Mouse (Mus musculus): ENCODE data around the gene Olfr814. TPM values are rescaled to one million over a fixed set of nuclear protein-coding genes. Genes with fewer than 3 reads are reported as not detected.

Olfr814 gene
- polyA plus RNA-seq, 1 experiment from 2014 or later = not detected

Other genes starting within 250 kb of the Olfr814 start
- not detected in 2 replicates for gene Olfr799, start 242.4 kb downstream of the Olfr814 start, polyA plus RNA-seq (2014; fragmentation: Nextera tagmentation; extraction: Ambion mirVana)
- not detected in 2 replicates for gene Olfr800, start 222.2 kb downstream of the Olfr814 start, polyA plus RNA-seq (2014; fragmentation: Nextera tagmentation; extraction: Ambion mirVana)
- not detected in 2 replicates for gene Olfr801, start 206.0 kb downstream of the Olfr814 start, polyA plus RNA-seq (2014; fragmentation: Nextera tagmentation; extraction: Ambion mirVana)
- gene Olfr802, start 191.7 kb downstream of the Olfr814 start, polyA plus RNA-seq (2014; fragmentation: Nextera tagmentation; extraction: Ambion mirVana) = 0.05 TPM in 1 of 2 replicates, not detected in the other
- gene Olfr803, start 185.6 kb downstream of the Olfr814 start, polyA plus RNA-seq (2014; fragmentation: Nextera tagmentation; extraction: Ambion mirVana) = not detected in 2 replicates
- not detected in 2 replicates for gene Olfr804, start 176.6 kb downstream of the Olfr814 start, polyA plus RNA-seq (2014; fragmentation: Nextera tagmentation; extraction: Ambion mirVana)
- not detected in 2 replicates for gene Olfr805, start 150.5 kb downstream of the Olfr814 start, polyA plus RNA-seq (2014; fragmentation: Nextera tagmentation; extraction: Ambion mirVana)
- not detected in 2 replicates for gene Olfr806, start 137.9 kb downstream of the Olfr814 start, polyA plus RNA-seq (2014; fragmentation: Nextera tagmentation; extraction: Ambion mirVana)
- not detected in 2 replicates for gene Olfr807, start 122.1 kb downstream of the Olfr814 start, polyA plus RNA-seq (2014; fragmentation: Nextera tagmentation; extraction: Ambion mirVana)
- not detected in 2 replicates for gene Olfr808, start 114.4 kb downstream of the Olfr814 start, polyA plus RNA-seq (2014; fragmentation: Nextera tagmentation; extraction: Ambion mirVana)
- gene Olfr809, start 105.2 kb downstream of the Olfr814 start, polyA plus RNA-seq (2014; fragmentation: Nextera tagmentation; extraction: Ambion mirVana) = not detected in 2 replicates
- gene Olfr810, start 84.9 kb downstream of the Olfr814 start, polyA plus RNA-seq (2014; fragmentation: Nextera tagmentation; extraction: Ambion mirVana) = not detected in 2 replicates
- gene Olfr811, start 75.5 kb downstream of the Olfr814 start, polyA plus RNA-seq (2014; fragmentation: Nextera tagmentation; extraction: Ambion mirVana) = not detected in 2 replicates
- gene Olfr812, start 33.8 kb downstream of the Olfr814 start, polyA plus RNA-seq (2014; fragmentation: Nextera tagmentation; extraction: Ambion mirVana) = not detected in 2 replicates
- gene Olfr813, start 24.5 kb downstream of the Olfr814 start, polyA plus RNA-seq (2014; fragmentation: Nextera tagmentation; extraction: Ambion mirVana) = not detected in 2 replicates
- gene Olfr815, start 26.0 kb upstream of the Olfr814 start, polyA plus RNA-seq (2014; fragmentation: Nextera tagmentation; extraction: Ambion mirVana) = not detected in 2 replicates
- gene Olfr816, start 35.7 kb upstream of the Olfr814 start, polyA plus RNA-seq (2014; fragmentation: Nextera tagmentation; extraction: Ambion mirVana) = not detected in 2 replicates
- gene Olfr818, start 69.2 kb upstream of the Olfr814 start, polyA plus RNA-seq (2014; fragmentation: Nextera tagmentation; extraction: Ambion mirVana) = not detected in 2 replicates
- not detected in 2 replicates for gene Olfr819, start 87.4 kb upstream of the Olfr814 start, polyA plus RNA-seq (2014; fragmentation: Nextera tagmentation; extraction: Ambion mirVana)
- not detected in 2 replicates for gene Olfr247, start 96.3 kb upstream of the Olfr814 start, polyA plus RNA-seq (2014; fragmentation: Nextera tagmentation; extraction: Ambion mirVana)
- gene Gm10310, start 105.2 kb upstream of the Olfr814 start, polyA plus RNA-seq (2014; fragmentation: Nextera tagmentation; extraction: Ambion mirVana) = not detected in 2 replicates
- not detected in 2 replicates for gene Olfr820, start 132.8 kb upstream of the Olfr814 start, polyA plus RNA-seq (2014; fragmentation: Nextera tagmentation; extraction: Ambion mirVana)
- not detected in 2 replicates for gene Olfr821, start 150.5 kb upstream of the Olfr814 start, polyA plus RNA-seq (2014; fragmentation: Nextera tagmentation; extraction: Ambion mirVana)
- gene Olfr822, start 191.4 kb upstream of the Olfr814 start, polyA plus RNA-seq (2014; fragmentation: Nextera tagmentation; extraction: Ambion mirVana) = not detected in 2 replicates
- gene Olfr823, start 235.5 kb upstream of the Olfr814 start, polyA plus RNA-seq (2014; fragmentation: Nextera tagmentation; extraction: Ambion mirVana) = not detected in 2 replicates

Measured in hindbrain, embryonic 14.5 days (tissue).